Mouse (Mus musculus): Measurements from ENCODE around the gene Cdca7l. TPM values are rescaled to one million over a fixed set of nuclear protein-coding genes. Genes with fewer than 3 reads are reported as not detected.
A peak's percentile ranks its signal among the peaks of the same experiment; 100 is the strongest.
"Not testable (repeated sequence)": the region's sequence is repeated elsewhere in the genome, so short reads cannot be mapped to it uniquely, and the experiment has no call there.

The Cdca7l gene
- total RNA-seq (2021) (1 to 10 TPM; 2.1 to 2.3 TPM), polyA plus RNA-seq (2012; rRNA removed) (1.3 and 2.0 TPM in 2 replicates)
- long read RNA-seq, partial matches to known transcripts: 0 of 2 reads
- long read RNA-seq, other reads (novel, unspliced or antisense): 1 of 2 reads

- DNase-seq: not testable (repeated sequence)
Measured at GRCm38 (mm10) chr12:117803989-117804388, at the start of gene Cdca7l. Gene Cdca7l (plus strand): TSS chr12:117804289.

- peak; percentile 36 for DNase-seq
Measured at GRCm38 (mm10) chr12:117756010-117756409, 48.1 kb upstream of the Cdca7l start.

- DNase-seq: no peak
Measured at GRCm38 (mm10) chr12:117760373-117760772, 43.7 kb upstream of the Cdca7l start.

GRCm38 (mm10) chr12:117760846-117761245, 43.2 kb upstream of the Cdca7l start:
- DNase-seq: no peak

DNA sequence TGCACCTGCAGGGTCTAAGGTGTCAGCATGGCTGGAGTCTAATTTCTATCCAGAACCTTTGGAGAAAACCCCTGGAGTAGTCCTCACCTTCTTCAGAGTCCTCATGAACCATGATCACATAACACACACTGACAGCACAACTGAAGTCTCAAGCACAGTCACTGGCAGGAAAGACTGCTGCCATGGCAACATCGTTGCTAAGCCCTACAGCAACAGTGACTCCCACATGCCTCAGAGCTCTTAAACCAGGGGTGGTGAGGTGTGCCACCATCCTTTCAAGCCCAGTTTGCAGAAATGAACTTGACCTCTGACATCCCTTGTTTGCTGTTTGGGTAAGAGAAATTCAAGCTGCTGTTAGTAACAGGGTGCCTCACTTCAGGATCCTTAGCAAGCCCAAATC, 42.4 kb upstream of the Cdca7l start:
- peak; percentile 18 for DNase-seq

- peak; percentile 31 for DNase-seq
Measured at GRCm38 (mm10) chr12:117763247-117763646, 40.8 kb upstream of the Cdca7l start.

DNA sequence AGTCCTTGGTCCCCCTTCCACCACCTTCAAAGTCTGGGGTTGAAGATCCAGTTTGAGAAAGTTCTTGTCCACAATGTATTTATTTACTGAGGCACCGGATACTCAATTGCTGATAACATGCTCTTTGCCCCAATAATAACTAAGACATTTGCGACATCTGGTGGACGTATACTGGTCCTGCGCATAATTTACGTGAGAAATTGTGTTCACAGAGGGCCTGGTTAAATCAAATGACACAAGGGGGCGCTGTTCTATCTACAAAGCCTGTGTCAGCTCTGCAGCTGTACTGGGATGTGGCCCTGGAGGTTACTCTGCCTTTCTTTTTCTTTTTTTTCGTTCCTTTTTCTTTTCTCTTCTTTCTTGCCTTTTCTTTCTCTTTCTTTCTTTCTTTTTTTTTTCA, 39.2 kb upstream of the Cdca7l start:
- peak; percentile 67 for DNase-seq

GRCm38 (mm10) chr12:117769113-117769512, 35.0 kb upstream of the Cdca7l start:
- DNase-seq: peak; percentile 58

DNA sequence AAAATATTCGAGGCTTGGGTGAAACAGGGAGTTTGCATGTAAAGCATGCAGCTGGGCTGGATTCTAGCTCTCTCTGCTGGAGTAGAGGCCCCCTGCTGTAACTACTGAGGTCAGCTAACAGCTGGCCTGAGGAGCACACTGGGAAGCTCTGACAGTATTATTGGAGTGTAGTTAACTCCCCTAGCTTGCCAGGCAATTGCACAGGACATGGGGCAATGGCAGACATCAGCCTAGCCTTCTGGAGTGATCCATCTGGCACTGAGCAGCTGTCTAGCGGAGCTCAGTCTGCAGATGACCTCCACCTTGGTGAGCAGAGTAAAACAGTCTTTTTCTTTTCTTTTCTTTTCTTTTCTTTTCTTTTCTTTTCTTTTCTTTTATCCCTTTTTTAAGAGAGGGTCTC, 33.9 kb upstream of the Cdca7l start:
- no peak for DNase-seq

DNA sequence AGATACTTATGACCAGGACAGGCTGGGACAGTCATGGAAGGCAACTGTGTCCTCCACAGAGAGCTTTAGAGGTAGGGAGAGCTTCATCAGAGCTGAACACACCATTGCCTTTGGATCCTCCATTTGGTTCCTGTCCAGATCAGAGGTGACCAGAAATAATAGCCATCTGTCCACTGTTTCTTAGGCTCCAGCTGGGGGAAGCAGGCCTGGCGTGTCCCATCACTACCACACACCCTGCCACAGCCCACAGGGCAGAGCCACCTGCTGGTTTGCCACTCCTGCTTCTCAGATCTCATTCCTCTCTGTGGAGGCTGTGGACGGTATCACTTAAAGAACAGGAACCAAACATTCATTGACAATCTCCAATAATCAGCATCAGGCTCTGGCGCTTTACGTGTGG, 32.9 kb upstream of the Cdca7l start:
- DNase-seq: no peak

DNA sequence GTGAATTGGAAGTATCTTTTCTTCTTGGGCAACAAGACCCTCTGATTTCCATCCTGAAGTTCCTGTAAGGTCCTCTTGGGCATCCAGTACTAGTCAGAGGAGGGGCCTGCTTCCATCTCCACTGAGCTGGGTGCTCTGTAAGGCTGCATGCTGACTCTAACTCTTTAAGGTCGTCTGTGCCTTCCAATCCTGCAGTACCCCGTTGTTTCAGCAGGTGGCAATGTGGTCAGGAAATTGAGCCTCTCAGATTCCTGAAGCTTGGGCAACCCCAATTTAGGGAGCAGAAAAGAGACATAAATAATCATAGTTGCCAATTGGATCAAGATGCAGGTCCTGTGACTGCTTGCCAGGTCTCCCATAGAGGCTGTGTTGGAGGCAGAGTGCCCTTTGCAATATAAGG, 31.5 kb upstream of the Cdca7l start:
- peak; percentile 48 for DNase-seq

DNA sequence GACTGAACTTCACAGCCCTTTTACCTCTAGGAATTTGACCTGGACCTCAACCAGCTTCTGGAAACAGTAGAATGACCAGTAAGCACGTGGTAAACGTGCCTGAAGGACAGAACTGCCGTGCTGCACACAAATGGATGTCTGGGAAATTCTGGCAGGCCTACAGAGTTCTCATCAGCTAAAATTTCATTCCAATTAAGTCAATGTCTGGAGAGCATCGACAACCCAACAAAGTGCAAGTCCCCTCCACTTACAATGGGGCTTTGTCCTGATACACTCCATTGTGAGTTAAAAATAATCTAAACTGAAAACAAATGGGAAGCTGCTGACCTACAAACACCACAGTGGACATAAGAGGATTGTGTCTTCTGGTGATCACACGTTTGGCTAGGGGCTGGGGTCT, 27.2 kb upstream of the Cdca7l start:
- no peak for DNase-seq

GRCm38 (mm10) chr12:117781360-117781759, 22.7 kb upstream of the Cdca7l start:
- DNase-seq: no peak

GRCm38 (mm10) chr12:117783426-117783825, 20.7 kb upstream of the Cdca7l start:
- no peak for DNase-seq

DNA sequence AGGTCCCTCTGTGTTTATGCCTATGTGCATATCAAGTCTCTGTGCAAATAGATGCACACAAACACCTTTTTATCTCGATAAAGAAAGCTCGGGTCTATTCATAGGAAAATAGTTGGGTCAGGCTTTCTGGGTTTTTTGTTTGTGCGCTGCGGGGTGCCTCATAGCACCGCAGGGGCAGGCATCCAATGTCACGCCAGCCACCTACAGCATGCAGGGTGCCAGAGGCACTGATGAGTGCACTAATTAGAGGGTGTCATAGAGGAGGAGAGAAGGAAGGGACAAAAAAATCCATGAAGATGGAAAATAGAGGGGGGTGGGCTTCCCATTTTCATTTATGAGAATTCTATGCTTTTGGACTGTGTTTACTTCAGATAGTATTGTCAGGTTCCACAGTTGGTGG, 17.5 kb upstream of the Cdca7l start:
- no peak for DNase-seq

GRCm38 (mm10) chr12:117788513-117789011, 15.5 kb upstream of the Cdca7l start:
- no peak for DNase-seq

DNA sequence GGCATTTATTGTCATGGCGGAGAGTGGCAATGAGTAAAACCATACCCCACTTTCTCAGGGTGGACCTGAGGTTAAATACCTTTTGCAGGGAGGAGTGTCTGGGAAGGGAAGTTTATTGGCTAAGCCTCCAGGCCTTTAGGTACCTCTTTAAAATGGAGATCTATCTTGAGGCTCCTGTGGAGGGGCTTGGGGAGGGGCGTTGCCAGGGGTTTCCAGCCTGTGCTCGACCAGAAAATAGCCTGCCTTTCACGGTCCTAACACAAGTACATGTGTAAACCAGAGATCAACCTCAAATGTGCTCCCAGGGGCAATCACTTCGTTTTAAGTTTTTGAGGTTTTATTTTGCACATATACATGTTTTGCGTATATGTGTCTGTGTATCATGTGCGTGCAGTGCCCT, 15.1 kb upstream of the Cdca7l start:
- no peak for DNase-seq

DNA sequence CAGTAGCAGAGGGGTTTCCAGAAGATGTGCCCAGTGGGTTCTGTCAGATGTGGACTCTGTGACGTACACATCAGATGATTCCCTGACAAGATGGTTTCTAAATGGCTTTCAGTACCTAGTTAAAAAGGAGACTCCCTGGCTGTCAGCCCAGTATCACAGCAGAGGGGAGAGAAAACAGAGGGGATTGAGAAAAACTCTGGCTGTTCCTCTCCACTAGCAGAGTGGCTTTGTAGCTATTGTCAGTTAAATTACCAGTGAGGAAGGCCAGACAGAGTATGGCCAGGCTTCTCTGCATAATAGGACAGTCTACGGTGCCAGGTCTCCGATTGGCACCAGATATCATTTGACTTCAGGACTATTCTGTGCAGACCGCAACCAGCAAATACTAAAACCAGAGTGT, 8.8 kb upstream of the Cdca7l start:
- DNase-seq: no peak

- DNase-seq: no peak
Measured at GRCm38 (mm10) chr12:117805576-117805975, 1.5 kb downstream of the Cdca7l start.

GRCm38 (mm10) chr12:117806007-117806451, 1.9 kb downstream of the Cdca7l start:
- DNase-seq: no peak

DNA sequence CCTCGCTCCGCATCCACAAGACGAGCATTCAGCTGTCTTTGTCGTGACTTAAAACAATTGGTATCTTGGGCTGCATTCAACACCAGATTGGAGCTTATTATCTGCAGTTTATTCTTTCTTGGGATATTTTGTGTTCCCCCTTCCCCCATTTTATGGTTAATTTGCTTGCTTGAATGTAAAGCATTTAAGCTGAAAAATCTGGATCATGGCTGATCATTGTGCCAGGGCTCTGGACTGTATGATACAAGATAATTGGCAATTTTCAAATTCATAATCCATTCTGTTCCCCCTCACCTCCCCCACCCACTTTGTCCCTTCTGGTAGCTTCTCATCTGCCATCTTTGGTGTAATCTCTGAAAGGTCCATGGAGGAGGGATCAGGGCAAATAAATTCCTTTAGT, 2.4 kb downstream of the Cdca7l start:
- DNase-seq: no peak

GRCm38 (mm10) chr12:117807637-117808036, 3.5 kb downstream of the Cdca7l start:
- no peak for DNase-seq

- no peak for DNase-seq
Measured at GRCm38 (mm10) chr12:117808355-117809326, 4.6 kb downstream of the Cdca7l start.

Measured in adrenal gland, adult 2 months (tissue).